Mouse (Mus musculus) thymus, postnatal 0 days (tissue): ENCODE results near the gene Sall4. TPM values are rescaled to one million over a fixed set of nuclear protein-coding genes. Genes with fewer than 3 reads are reported as not detected.
"Not testable (repeated sequence)": the region's sequence is repeated elsewhere in the genome, so short reads cannot be mapped to it uniquely, and the experiment has no call there.

ENCODE experiments used
- DNase-seq: peaks from one replicate; pipeline ENCODE4 v3.0.0-alpha.2; 2015; ENCODE audit warnings: low spot score
- polyA plus RNA-seq: library from polyadenylated mRNA; unstranded; fragments of >200 nt; fragmentation: Nextera tagmentation; extraction: Ambion mirVana; gene quantifications from 2 replicates; pipeline ENCODE4 v1.2.1, GENCODE M21; 2015

The Sall4 gene
- polyA plus RNA-seq, 1 experiment from 2014 or later, result not detected

- not testable (repeated sequence) for DNase-seq
Observed at GRCm38 (mm10) chr2:168744406-168744805, 23.3 kb downstream of the Sall4 start.

- peak; percentile 63 for DNase-seq
Observed at GRCm38 (mm10) chr2:168742649-168743048, 25.1 kb downstream of the Sall4 start.

GRCm38 (mm10) chr2:168742059-168742627 lies 25.6 kb downstream of the Sall4 start, which contains the start of gene Atp9a:
Gene Atp9a, minus strand, starts transcription at chr2:168742409.
- peak; percentile 54 for DNase-seq

- peak; percentile 72 for DNase-seq
Observed at GRCm38 (mm10) chr2:168741273-168742058, 26.3 kb downstream of the Sall4 start.

- no peak for DNase-seq
Observed at GRCm38 (mm10) chr2:168740496-168740895, 27.2 kb downstream of the Sall4 start.

GRCm38 (mm10) chr2:168738854-168739253 lies 28.9 kb downstream of the Sall4 start:
- no peak for DNase-seq

GRCm38 (mm10) chr2:168737878-168738277 lies 29.9 kb downstream of the Sall4 start:
- no peak for DNase-seq

- no peak for DNase-seq
Observed at GRCm38 (mm10) chr2:168734023-168734422, 33.7 kb downstream of the Sall4 start.

- DNase-seq, result no peak
Observed at GRCm38 (mm10) chr2:168731258-168731657, 36.5 kb downstream of the Sall4 start.

- DNase-seq, result no peak
Observed at GRCm38 (mm10) chr2:168729736-168730135, 38.0 kb downstream of the Sall4 start.

- no peak for DNase-seq
Observed at GRCm38 (mm10) chr2:168728045-168728444, 39.7 kb downstream of the Sall4 start.

- no peak for DNase-seq
Observed at GRCm38 (mm10) chr2:168726007-168726406, 41.7 kb downstream of the Sall4 start.

GRCm38 (mm10) chr2:168721313-168721712 lies 46.4 kb downstream of the Sall4 start:
- DNase-seq, result no peak

- DNase-seq, result peak; percentile 21
Observed at GRCm38 (mm10) chr2:168719742-168720141, 48.0 kb downstream of the Sall4 start.

GRCm38 (mm10) chr2:168718735-168719134 lies 49.0 kb downstream of the Sall4 start:
- DNase-seq, result no peak

GRCm38 (mm10) chr2:168718267-168718666 lies 49.5 kb downstream of the Sall4 start:
- DNase-seq, result no peak

GRCm38 (mm10) chr2:168712199-168713176 lies 55.3 kb downstream of the Sall4 start:
- no peak for DNase-seq

- no peak for DNase-seq
Observed at GRCm38 (mm10) chr2:168710979-168711378, 56.8 kb downstream of the Sall4 start.

- no peak for DNase-seq
Observed at GRCm38 (mm10) chr2:168707766-168708165, 60.0 kb downstream of the Sall4 start.

GRCm38 (mm10) chr2:168702266-168702665 lies 65.5 kb downstream of the Sall4 start:
- DNase-seq, result no peak
